Mouse (Mus musculus) MEL-GATA-1-ER (cell line): ENCODE data around the gene Vat1.
"Not testable (repeated sequence)": the region's sequence is repeated elsewhere in the genome, so short reads cannot be mapped to it uniquely, and the experiment has no call there.

Experiments used
- DNase-seq: peaks from one replicate; pipeline ENCODE4 v3.0.0-alpha.2; 2012; ENCODE audit warnings: low read depth; ENCODE audit errors: extremely low read depth

Gene Vat1

DNA sequence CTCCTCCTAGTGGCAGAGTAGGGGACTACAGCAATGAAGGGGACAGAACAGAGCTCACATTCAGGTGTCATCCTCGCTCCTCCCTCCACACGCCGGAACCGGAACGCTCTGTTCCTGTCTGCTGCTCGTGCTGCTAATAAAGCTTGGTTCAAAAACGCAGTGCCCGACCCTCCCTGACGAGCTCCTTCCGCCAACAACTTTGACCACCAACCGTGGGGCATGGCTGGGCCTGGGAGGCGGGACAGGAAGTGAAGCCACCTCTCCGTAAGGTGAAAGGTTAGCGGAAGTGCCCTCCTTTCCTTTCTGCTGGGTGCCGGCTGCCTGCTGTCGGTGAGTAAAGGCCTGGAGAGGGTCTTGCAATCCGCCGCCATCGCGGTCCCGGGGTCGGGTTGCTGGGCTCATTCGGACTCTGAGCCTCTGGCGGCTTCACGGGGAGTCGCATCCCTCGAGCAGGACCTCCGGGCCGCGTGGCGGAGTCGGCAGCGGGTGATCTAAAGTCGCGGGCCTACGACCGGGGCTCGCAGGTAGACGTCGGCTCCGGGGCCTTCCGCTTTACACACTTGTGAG is 23.8 kb downstream of the Vat1 start, which contains the start of gene Rpl27:
Gene Rpl27 (plus strand): TSS at position 172 of the 567 bp plus-strand sequence.
- peak; percentile 99 for DNase-seq

DNA sequence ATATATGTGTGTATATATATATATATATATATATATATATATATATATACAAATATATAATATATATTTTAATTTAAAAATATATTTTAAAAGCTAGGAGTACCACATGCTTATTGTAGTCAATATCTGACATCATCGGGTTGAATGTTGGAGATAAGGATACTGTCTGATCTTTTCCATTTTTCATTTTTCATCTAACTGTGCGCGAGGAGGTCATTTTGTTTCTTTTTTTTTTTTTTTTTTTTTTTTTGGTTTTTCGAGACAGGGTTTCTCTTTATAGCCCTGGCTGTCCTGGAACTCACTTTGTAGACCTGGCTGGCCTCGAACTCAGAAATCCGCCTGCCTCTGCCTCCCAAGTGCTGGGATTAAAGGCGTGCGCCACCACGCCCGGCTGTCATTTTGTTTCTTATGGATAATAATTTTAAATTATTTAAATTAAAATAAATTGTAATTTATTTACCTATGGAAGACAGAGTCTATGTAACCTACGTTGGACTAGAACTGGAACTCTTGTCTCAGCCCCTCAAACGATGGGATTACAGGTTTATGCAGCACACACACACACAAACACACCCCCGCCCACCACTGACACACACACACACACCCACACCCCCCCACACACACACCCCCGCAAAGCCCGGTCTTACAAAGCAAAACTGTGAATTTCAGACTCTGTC is 24.4 kb downstream of the Vat1 start:
- DNase-seq = not testable (repeated sequence)

DNA sequence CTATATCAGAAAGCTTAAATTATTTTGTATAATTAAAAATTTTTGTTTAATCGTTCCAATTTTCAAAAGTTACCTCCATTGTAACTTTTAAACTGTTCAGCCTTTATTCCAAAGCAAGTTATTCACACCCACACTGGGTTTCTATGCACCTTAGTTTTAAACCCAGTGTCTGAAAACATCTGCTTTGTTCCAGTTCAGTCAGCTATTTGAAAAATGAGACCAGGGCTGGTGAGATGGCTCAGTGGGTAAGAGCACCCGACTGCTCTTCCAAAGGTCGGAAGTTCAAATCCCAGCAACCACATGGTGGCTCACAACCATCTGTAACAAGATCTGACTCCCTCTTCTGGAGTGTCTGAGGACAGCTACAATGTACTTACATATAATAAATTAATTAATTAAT is 28.0 kb downstream of the Vat1 start:
- DNase-seq = not testable (repeated sequence)

DNA sequence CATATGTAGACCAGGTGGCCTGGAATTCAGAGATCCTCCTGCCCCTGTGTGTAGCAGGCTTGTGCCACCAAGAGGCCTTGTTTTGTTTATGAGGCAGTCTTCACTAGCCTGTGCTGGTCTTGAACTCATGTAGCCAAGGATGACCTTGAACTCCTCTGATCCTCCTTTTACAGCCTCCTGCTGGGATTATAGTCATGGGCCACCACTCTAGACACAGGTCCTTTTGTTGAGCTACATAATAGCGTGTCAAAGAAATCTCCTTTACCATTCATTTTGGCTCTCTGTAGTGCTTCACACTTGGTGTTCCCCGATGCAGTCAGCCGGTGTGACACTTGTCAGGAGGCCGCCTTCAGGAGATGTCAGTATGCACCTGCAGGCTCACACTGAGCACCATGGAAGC is 29.1 kb downstream of the Vat1 start:
- DNase-seq = no peak

DNA sequence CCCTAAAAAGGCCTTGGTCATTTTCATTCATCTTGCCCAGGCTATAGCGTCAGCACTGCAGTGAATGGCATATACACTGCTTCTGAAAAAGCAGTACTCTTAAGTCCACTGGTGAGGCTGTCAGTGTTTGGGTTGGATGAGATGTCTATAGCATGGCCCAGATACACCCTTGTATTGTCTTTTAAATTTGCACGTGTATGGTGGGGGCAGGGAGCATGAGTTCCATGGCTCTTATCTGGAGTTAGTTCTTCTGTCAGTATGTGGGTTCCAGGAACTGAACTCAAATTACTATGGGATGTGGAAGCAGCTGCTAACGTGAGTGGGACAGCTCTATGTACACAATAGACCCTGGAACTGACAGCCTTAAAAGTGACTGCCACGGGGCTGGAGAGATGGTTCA is 30.2 kb downstream of the Vat1 start:
- DNase-seq = no peak

DNA sequence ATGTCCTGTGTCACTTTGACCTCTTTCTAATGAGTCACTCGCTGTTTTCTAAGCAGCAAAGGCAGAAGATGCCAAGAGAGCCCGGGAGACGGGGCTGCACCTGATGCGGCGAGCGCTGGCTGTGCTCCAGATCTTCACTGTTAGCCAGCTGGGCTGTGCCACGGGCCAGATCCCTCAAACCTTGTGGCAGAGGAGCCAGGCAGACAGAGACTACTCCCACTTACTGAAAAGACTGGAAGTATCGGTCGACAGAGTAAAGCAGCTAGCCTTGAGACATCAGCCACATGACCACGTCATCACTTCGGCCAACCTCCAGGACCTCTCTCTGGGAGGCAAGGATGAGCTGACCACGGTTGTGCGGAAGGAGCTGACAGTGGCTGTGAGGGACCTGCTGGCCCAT is 32.6 kb downstream of the Vat1 start:
- no peak for DNase-seq

DNA sequence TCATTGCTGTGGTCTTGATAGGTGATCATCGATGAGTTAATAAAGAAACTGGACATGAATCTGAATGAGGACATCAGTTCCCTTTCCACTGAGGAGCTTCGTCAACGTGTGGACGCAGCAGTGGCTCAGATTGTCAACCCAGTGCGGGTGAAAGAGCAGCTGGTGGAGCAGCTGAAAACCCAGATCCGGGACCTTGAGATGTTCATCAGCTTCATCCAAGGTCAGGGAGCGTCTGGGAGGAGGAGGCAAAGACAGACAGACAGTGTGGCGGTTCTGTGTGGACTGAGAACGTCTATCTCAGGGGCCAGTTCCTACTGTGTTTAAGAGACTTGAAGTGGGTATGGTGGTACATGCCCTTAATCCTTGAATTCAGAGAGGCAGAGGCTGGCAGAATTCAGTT is 34.7 kb downstream of the Vat1 start:
- no peak for DNase-seq

DNA sequence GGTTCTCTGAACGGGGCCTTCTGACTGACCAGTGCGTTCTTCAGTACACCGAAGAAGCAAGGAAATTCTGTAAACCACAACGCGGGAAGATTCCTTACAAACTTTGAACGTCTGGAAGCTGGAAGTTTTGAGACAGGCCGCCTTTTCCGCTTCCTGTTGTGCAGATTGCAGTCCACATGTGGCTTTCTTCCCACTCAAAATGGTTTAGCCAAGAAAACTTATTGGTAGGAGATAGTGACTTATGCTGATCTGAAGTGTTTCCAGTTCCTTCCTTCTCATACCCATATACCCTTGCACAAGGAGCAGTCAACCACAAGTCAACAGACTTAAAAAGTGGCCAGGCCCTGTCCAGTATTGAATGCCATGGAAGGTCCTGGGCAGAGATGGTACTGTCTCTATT is 39.9 kb downstream of the Vat1 start:
- no peak for DNase-seq

DNA sequence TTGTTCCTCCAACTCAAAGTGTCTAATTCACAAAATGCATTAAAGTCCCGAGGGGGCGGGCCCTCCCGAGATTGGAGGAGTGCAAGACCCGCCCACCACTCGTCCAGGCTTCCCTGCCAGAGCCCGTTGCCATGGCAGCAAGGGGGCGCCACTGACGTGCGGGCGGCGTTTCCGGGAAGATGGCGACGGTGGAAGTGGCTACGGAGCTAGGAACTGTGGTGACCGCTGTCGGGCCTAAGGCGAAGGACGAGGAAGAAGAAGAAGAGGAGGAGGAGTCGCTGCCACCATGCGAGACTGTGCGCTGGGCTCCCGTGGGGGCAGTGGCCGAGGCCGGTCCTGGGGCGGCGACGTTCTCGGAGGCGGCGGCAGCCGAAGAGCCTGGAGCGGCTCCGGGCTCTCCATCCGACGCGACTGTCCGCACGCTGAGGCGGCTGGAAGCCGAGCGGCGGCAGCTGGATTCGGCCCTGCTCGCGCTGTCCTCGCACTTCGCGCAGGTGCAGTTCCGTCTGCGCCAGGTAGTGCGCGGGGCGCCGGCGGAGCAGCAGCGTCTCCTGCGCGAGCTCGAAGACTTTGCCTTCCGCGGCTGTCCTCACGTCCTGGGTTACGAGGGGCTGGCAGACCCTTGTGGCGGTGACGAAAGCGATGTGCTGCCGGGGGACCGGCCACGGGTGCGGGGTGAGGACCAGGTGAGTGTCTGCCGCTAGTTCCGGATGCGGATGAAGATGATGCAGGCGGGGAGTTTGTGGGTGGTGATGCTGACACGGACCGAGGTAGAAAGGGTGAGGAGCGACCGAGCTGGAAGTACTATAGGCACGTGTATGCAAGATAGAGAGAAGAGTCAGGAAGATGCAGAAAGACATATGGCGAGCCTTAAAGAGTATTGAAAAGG is 40.9 kb downstream of the Vat1 start, which contains the start of the genes Rundc1 and Ptges3l:
Gene Rundc1 (plus strand): TSS at position 161 of the 889 bp plus-strand sequence.
Gene Ptges3l (minus strand): TSS at position 409 of the 889 bp plus-strand sequence.
- DNase-seq = peak; percentile 87

DNA sequence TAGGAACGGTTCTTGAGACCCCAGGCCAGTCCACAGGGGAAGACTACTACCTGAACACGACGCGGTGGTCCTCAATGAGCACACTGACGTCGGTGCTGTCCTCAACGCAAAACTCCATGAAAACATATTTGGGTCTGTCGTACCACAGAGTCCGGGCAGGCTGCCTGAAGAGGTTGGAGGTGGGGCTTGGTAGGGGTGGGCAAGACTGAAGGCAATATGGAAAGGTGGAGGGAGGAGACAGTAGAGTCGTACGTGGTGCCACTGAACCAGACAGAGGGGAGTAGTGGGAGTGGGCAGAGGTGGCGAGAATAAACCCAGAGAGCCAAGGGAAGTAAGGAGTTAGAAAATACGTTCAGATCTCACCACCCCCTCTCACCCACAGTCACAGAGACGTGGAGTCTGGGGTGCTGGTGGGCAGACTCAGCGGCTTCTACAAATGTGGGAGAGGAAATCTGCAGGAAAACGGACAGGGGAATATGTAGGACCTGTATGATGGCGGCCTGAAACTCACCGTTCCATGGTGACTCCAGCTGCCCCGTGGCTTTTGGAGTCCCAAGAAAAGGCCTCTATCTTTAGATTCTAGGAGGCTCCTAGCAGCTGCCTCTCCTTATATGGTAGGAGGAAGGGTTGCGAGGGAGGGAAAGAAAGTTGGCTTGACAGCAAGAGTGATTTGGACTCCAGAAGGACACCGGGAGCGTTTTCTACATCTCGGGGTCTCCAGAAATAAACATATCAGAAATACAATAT is 41.8 kb downstream of the Vat1 start, which contains the start of gene Gm27029:
Gene Gm27029 (minus strand): TSS at position 692 of the 747 bp plus-strand sequence.
- DNase-seq = no peak

DNA sequence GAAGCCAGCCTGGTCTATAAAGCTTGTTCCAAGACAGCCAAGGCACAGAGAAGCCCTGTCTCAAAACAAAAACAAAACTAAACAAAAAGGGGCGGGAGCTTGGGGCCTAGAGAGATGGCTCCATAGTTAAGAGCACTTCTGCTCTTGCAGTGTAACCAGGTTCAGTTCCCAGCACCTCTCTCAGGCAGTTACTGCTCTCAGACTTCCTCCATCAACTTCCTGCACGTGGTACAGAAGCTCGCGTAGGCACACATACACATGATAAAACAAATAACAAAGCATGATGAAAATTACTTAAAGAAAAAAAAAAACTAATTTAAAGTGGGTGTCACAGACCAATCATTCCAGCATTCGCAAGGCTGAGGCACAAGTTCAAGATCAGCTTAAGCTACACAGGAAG is 45.9 kb downstream of the Vat1 start:
- DNase-seq = no peak

DNA sequence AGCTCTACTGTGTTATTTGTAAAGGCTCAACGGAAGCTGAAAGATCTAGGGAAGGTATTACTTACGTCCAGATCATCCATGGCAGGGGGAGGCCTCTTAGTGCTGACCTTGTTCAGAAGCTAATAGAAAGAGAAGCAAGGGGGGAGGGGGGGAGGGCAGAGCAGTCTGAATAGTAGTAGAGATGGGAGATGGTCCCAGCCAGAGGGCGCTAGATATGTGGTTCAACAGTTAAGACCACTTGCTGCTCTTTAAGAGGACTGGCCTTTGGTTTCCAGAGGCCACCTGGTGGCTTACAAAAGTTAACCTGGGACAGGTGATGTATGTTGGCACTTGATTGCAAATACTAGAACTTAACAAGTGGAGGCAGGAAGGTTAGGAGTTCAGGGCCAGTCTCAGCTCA is 46.4 kb downstream of the Vat1 start:
- no peak for DNase-seq

DNA sequence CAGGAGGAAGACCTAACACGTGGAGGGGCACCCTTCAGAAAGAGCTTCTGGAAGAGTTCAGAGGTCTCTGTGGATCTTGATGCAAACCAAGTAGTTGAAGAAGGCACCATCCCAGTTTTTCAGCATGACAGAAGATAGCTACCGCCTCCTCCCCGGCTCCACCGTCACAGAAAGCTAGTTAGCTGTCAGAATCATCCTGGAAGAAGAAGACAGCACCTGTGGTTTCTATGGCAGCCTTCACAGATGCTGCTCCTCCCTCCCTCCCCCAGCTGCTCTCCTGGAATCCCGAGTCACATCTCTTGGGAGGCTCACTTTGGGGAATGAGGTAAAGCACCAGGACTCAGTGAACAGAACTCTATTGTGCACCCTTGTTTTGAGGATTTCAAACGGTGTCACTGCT is 47.0 kb downstream of the Vat1 start:
- no peak for DNase-seq

DNA sequence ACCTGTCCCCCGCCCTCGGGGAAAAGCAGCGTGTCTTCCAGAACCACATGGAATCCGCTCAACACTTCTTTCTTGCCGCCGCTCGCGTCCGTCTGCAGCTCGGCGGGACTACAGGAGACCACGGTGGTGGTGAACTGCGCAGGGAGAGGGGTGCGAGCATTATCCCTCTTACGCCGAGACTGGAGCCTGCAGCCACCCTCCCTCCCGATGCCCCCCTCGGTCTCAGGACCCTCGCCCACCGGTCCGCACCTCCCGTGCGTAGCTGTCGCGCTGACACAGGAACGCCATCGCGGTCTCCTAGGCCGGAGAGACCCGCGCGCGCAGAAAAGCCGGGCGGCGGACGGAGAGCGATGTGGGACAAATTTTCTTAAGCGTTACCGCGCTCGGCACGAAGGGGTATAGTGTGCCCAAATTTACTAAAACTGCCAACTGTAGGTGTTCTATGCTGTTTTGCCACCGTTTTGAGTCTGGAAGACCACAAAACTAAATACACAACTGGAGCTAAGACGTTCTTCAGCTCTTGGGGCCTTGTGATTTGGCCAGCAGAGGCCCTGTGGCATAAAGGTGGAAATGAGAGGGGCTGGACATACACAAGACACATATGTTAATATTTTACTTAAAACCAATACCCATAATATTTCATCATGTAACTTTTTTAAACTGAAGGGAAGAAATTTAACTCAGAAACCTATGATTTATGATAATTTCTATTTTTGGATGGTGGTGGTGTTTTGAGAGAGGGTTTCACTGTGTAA is 48.8 kb downstream of the Vat1 start, which contains the start of gene Aarsd1:
Gene Aarsd1 (minus strand): TSS at position 515 of the 755 bp plus-strand sequence.
- no peak for DNase-seq

DNA sequence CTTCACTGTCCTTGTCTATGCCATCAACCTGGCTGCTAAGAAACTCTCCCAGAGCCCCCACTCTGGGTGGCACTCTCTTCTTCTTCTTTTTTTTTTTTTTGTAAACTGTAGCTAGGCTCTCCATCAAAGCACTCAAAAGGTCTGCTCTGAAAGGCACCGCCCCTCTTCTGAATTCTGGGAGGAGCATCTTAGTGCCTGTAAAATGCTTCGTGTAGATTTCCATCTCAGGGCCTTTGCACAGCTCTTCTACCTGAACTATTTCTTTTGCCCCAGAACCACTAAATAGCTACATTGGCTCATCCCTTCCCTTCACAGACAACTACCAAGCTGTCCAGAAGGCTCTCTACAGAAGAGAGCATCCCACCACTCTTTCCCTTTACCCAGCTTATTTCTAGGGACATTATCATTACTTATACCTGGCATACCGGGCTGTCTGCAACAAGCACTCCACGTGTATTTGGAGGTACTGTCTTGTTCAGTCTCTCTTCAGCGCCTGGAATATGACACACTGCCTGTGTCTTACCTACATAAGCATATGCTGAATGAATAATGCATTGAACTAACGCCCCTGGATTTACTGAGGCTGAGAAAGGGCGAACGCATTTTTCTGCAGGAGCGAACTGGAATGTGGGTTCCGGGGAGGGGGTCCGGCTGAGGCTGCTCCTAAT is 49.5 kb downstream of the Vat1 start:
- DNase-seq = no peak

DNA sequence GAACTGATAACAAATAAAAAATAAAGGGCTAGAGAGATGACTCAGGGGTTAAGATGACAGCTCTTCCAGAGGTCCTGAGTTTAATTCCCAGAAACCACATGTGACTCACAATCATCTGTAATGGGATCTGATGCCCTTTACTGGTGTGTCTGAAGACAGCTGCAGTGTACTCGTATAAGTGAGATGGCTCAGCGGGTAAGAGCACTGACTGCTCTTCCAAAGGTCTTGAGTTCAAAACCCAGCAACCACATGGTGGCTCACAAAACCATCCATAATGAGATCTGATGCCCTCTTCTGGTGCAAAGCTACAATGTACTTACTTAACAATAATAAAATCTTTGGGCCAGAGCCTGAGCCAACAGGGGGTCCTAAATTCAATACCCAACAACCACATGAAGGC is 50.7 kb downstream of the Vat1 start:
- DNase-seq = no peak
